Mouse (Mus musculus) embryo, embryonic 10 days (tissue): ENCODE measurements around the gene Gm9774.

Source experiments
- DNase-seq: peaks from one replicate; pipeline ENCODE4 v3.0.0-alpha.2; 2015; ENCODE audit warnings: low spot score

Gm9774 gene

DNA sequence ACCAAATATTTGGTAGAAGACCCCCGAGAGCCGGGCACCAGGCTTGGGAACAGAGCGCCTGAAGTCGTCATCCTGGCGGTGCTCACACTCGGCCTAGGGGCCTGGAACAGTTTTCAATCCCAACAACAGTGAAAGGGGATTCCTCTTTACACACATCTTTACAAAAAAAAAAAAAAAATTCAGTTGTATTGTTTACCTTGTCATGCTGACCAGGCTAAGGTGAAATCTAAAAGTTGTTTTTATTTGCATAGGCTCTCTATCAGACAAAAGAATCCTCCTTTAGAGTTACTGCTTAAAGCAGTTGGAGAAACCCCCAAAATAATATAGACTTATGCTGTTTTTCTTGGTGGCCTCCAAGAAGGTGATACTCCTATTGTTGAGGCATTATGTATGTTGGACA lies at the start of gene Gm9774:
Gene Gm9774, minus strand, starts transcription at position 101 of the 400 bp plus-strand sequence.
- DNase-seq, result no peak

DNA sequence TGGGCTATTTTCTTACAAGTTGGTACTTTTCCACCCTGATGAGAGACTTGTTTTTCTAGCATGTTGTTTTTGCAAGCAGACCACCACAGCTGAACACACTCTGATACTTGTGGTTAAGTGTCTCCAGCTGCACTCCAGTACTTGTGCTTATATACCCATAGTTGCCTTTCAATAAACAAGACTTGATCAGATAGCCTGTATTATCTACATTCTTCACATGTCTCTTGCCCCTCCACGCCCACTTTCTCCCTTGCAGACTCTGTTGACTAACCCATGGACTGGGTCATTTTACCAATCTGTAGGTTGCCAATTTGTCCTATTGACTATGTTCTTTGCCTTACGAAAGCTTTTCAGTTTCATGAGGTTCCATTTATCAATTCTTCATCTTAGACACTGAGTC lies 40.9 kb upstream of the Gm9774 start:
- DNase-seq, result no peak

DNA sequence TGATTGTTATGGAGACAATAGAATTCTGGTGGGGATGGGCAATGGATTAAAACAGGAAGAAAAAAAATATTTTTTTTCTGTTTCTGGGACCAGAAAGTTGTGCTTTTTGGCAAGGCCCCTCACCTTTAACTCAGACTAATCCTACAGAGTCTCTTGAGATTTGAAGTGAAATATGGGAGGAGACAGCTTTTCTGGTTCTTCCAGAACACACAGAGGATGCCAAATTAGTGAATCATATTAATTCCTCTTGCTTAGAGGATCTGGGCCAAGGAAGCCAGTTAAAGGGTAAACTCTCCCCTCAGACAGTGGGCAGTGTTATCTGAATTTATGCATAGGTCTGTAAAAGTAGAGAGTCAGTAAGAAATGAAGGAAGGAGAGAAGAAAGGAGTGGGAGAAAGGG lies 38.2 kb upstream of the Gm9774 start:
- DNase-seq, result no peak

DNA sequence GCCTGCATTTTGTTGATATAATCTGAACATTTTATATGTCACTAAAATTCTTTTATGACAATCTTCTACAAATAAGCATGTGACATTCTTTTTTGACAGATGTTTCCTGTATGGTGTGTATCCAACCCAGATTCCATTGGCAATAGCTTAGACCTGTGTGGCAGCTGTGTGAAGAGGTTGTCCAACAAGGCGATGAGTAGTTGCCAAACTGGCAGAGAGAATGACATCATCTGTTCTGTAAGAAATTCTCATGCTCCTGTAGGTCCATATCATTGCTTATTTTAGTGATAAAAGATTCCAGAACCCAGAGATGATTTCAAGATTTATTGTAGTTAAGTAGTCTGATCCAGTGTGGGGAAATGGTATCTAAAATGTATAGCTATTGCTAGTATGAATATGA lies 37.4 kb upstream of the Gm9774 start:
- no peak for DNase-seq

DNA sequence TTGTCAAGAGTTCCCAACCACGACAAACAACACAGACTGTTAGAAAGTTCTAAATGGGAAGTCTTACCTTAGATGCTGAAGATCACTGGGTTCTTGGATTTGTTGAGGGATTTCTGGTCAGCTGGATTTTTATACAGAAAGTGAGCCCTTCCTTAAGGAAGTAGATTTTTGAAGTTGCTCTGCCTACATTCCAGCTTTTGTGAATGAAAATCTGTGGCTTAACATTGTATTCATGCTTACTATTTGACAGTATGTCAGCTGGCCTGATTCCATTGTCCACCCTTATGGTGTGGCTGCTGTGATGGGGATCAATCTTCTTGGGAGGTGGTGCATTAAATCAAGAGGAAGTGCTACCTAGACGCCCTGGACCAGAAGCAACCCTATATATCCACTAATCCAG lies 29.4 kb upstream of the Gm9774 start, which contains the start of gene Sprr3:
Gene Sprr3, minus strand, starts transcription at position 101 of the 400 bp plus-strand sequence.
- no peak for DNase-seq

DNA sequence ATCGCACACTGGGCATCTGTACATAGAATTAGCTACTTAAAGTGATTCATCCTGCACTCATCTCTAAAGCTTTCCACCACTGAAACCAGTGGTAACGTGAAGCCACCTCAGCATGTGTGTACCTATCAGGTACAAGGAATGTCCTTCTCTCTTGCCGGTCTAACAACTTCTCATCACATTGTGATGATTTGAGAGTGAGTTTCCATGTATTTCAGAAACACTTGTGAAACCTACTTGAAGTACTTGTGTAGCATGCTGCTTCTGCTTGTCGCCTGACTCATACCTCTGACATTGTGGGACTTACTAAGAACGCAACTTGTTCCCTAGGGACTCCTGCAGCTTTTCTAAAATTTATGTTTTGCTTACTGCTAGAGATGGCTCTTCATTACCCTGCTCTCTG lies 25.9 kb upstream of the Gm9774 start:
- no peak for DNase-seq

DNA sequence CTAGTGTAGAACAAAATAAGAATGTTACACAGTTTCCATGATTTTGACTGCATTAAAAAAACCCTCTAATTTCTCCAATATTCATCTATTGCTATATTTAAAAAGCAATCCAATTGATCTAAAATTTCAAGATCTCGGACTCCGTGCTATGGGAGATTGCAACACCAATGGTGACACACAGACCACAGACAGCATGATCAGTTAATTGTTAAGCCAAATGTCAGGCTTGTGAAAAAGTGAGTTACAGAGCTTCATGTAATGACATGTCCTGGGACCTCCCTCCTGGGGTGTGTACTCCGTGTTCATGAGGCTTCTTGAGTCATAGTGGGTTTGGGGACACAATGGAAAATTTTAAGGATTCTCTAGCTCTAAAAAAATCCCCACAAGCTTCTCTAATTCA lies 11.0 kb upstream of the Gm9774 start:
- no peak for DNase-seq

DNA sequence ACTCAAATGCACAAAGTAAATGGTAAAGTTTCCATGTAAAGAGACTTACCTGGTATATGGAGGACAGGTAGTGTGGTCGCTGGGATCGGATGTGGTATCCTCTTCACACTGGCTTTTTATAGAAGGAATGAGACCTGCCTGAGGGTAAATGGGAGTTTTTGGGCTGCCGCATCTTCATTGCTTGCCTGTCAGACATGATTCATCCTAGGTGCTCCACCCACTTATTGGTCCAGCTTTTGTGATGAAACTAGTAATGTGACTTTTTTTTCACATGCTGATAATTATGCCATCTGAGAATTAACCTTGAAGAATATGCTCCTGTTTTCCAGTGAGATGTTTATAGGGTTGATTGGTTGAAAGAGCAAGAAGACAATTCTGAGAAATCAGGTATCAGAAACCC lies 9.5 kb upstream of the Gm9774 start, which contains the start of gene Sprr1b:
Gene Sprr1b, minus strand, starts transcription at position 101 of the 400 bp plus-strand sequence.
- no peak for DNase-seq

DNA sequence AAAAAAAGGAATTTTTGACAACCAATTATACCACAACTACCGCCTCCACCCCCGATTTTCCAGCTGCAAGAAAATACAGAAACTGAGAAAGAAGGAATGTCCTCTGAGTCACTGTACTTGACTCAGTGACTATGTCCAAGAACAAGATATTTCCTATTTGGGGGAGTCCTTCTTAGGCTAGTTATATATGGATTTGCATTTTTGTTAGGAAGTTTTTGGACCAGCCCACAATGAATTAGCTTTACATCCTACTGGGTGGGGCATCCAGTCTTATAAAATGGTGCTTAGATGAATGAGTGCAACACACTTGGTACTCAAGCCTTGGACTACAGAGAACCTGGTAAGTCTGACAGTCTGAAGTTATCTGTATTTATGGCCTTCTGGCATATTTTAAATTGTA lies 3.1 kb upstream of the Gm9774 start, which contains the start of gene Sprr2k:
Gene Sprr2k, plus strand, starts transcription at position 301 of the 400 bp plus-strand sequence.
- DNase-seq, result no peak

DNA sequence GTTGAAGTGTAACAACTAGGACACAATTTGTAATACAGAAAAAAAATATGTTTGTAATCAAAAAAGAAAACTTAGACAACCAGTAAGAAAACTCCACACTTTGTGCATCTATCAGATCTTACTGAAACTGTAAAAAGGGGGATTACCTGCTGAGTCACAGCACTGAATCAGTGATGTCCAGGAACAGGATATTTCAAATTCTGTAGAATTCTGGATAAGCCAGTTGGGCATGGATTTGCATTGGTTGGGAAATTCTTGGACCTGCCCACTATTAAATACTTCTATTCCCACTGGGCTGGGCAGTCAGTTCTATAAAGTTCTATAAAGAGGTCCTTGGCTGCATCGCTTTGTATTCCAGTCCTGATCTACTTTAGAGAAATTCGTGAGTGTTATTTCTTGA lies 11.4 kb downstream of the Gm9774 start, which contains the start of gene Sprr2j-ps:
Gene Sprr2j-ps, plus strand, starts transcription at position 301 of the 400 bp plus-strand sequence.
- no peak for DNase-seq

DNA sequence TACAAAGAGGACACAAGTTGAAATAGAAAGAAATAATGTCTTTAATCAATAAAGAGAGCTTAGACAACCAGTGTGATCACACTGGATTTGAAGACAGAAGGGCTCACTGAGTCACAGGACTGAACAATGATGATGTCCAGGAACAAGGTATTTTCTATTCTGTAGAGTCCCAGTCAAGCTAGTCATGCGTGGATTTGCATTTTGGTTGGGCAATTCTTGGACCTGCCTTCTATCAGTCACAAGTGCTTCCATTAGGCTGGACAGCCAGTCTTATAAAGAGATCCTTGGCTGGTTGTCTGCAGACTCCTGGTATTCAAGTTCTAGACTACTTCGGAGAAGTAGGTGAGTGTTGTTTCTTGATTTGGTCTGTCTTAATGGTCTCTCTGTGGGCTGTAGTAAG lies 21.5 kb downstream of the Gm9774 start, which contains the start of gene Sprr2i:
Gene Sprr2i, plus strand, starts transcription at position 301 of the 400 bp plus-strand sequence.
- no peak for DNase-seq

DNA sequence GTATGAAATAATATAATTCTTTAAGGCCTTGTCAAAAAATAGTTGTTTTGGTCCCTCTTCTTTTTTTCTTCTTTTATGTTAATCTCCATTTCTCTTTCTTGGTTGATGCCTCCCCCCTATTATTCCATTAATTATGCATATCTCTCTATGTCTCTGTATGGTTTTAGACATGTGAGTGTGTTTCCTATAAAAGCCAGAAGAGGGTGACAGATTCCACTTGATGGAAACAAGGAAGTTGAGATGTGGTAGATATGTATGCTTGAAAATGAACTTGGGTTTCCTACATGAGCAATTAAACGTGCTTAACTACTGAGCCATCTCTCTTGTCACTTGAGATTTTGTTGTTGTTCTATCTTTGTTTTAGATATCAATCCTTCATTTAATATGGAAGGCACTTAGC lies 34.9 kb downstream of the Gm9774 start:
- DNase-seq, result peak; percentile 4

DNA sequence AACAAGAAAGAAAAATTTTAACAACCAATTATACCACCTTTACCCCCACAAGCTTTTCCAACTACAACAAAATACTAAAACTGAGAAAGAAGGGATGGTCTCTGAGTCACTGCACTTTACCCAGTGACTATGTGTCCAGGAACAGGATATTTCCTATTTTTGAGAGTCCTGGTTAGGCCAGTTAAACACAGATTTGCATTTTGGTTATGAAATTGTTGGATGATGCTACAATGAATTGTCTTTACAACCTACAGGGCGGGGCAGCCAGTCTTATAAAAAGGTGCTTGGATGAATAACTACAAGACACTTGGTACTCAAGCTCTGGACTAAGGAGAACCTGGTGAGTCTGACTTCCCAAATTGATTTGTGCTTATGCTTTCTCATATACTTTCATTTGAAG lies 43.8 kb downstream of the Gm9774 start, which contains the start of gene Sprr2h:
Gene Sprr2h, plus strand, starts transcription at position 301 of the 400 bp plus-strand sequence.
- no peak for DNase-seq
